Mouse (Mus musculus) stomach, embryonic 16.5 days (tissue): ENCODE measurements around the gene Bach2. TPM values are rescaled to one million over a fixed set of nuclear protein-coding genes. Genes with fewer than 3 reads are reported as not detected.

Experiments used
- ATAC-seq: fragments of 200-750 bp; cut with Nextera tagmentation; 2 replicates; pipeline ENCODE4 v1.8.0; 2017; ENCODE audit warnings: moderate number of reproducible peaks, moderate TSS enrichment; ENCODE audit not compliant: insufficient read depth, low FRiP score
- H3K27ac ChIP-seq: fragments of 300-500 bp; sonication (generic); 2 replicates; pipeline ENCODE4 v1.5.1; 2014; ENCODE audit warnings: low read length
- H3K27me3 ChIP-seq: fragments of 300-500 bp; sonication (generic); 2 replicates; pipeline ENCODE4 v1.6.1; 2014; ENCODE audit warnings: low read length, control low read depth, mixed read lengths; ENCODE audit not compliant: control insufficient read depth, insufficient read depth
- H3K36me3 ChIP-seq: fragments of 300-500 bp; sonication (generic); 2 replicates; pipeline ENCODE4 v1.6.1; 2014; ENCODE audit warnings: low read length; ENCODE audit not compliant: control insufficient read depth, insufficient read depth
- H3K4me1 ChIP-seq: fragments of 300-500 bp; sonication (generic); 2 replicates; pipeline ENCODE4 v1.6.1; 2014; ENCODE audit warnings: low read length, control low read depth, mixed read lengths; ENCODE audit not compliant: control insufficient read depth, insufficient read depth
- H3K4me2 ChIP-seq: fragments of 300-500 bp; sonication (generic); 2 replicates; pipeline ENCODE4 v1.6.1; 2014; ENCODE audit warnings: low read depth, low read length, mixed read lengths
- H3K4me3 ChIP-seq: fragments of 300-500 bp; sonication (generic); replicated peaks from 2 replicates; pipeline ENCODE4 v1.5.1; 2014; ENCODE audit warnings: mild to moderate bottlenecking, low read length
- H3K9ac ChIP-seq: fragments of 300-500 bp; sonication (generic); 2 replicates; pipeline ENCODE4 v1.6.1; 2014; ENCODE audit warnings: low read length
- H3K9me3 ChIP-seq: fragments of 300-500 bp; sonication (generic); replicated peaks from 2 replicates; pipeline ENCODE4 v1.6.1; 2016; ENCODE audit warnings: low read length, control low read depth; ENCODE audit not compliant: control insufficient read depth
- WGBS: fragments of 180-500 bp; shearing (Covaris S2); extraction: QIAGEN DNeasy Blood & Tissue Kit; methylation state at CpG from one replicate; pipeline ENCODE4 v1.1.7; 2014; 5-methylcytosine and 5-hydroxymethylcytosine counted together
- polyA plus RNA-seq: library from polyadenylated mRNA; unstranded; fragments of >200 nt; fragmentation: Nextera tagmentation; extraction: Ambion mirVana; gene quantifications from 2 replicates; pipeline ENCODE4 v1.2.1, GENCODE M21; 2015

Bach2 gene
- polyA plus RNA-seq, 1 experiment from 2014 or later = 3.5 TPM

DNA sequence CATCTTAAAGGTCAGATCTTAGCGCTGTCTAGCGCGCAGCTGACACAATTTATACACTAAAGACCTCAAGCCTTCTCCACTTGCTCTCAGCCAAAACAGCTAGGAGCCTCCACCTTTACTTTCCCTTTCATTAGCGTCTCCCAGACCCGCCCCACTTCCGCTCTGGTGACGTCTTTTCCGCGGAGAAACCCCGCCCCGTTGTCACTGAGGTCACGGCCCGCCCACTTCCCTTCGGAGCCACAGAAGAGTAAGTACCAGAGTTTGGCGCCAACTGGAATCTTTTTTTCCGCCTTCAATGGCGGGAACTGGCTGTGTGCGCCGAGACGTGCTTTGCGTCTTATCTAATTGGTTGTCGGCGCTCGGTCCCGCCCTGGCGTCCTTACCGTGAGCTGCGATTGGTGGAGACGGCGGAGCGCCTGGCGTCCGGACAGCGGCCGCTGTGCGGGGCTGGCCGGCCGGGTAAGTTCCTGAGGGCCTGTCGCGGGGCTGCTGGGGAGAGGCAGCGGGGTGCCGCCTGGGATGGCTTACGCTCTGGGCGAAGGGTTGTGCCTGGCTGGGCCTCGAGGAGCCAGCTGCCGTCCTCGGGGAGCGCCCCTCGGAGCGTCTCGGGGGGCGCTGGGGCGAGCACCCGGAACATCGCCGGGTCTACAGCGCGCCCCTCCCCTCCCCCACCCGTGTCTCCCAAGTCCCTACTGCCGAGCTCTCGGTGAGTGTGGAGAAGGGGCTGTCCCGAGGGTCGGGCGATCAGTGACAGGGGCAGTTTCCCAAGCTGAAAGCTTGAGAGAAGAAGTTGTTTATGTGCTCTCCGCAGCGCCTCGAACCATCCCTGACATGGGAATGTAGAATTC lies 376.7 kb downstream of the Bach2 start, which contains the start of gene Casp8ap2:
TSS of gene Casp8ap2 (plus strand) at position 418 of the 848 bp plus-strand sequence.
- peak within 1 kb of the TSS; percentile 62 for H3K4me2 ChIP-seq
- peak within 1 kb of the TSS; percentile 79 for H3K4me3 ChIP-seq
- H3K27me3 ChIP-seq = no peaks in the 10 kb centered on the region
- H3K9me3 ChIP-seq = no peaks in the 10 kb centered on the region
- H3K9ac ChIP-seq = peak within 1 kb of the TSS; percentile 87
- peak; percentile 99 for ATAC-seq
- WGBS = 0% methylated on average over 66 of the region's 67 CpGs
- H3K4me1 ChIP-seq = peaks cover 6% of the 10 kb centered on the region; the same call in 1 of the 2 replicates
- peak within 1 kb of the TSS; percentile 87 for H3K27ac ChIP-seq
- no peaks in the 10 kb centered on the region for H3K36me3 ChIP-seq

GRCm38 (mm10) chr4:32621637-32622036 lies 383.0 kb downstream of the Bach2 start:
- Histone ChIP-seq H3K27ac (no peak overlapping the region), H3K9me3 (no peaks in the 10 kb centered on the region), H3K4me3 (no peak overlapping the region), H3K4me1 (peaks cover 6% of the 10 kb centered on the region; the same call in 1 of the 2 replicates), H3K4me2 (no peak overlapping the region), H3K36me3 (no peaks in the 10 kb centered on the region), H3K9ac (no peak overlapping the region), H3K27me3 (no peaks in the 10 kb centered on the region)
- ATAC-seq = no peak
